ENCODE assay signal across 8 mouse cellular contexts in genomic region chr17:56139355-56139754, GRCm38 (mm10). TPM values are rescaled to one million over a fixed set of nuclear protein-coding genes. Genes with fewer than 3 reads are reported as not detected.
DNase-seq lines count a peak whose midpoint lies in the region; ATAC-seq and TF ChIP-seq lines count a peak whose summit lies in the region.

No protein-coding gene starts in this region.

- WGBS in heart, embryonic 13.5 days: 7% methylated on average over 20 of the region's 21 CpGs
- WGBS in embryonic facial prominence, embryonic 15.5 days: 8% methylated on average over 21 of the region's 21 CpGs
- WGBS in liver, embryonic 11.5 days: 9% methylated on average over 17 of the region's 21 CpGs

- peak overlapping the region; percentile 98 for H3K4me2 ChIP-seq in heart, embryonic 13.5 days
- H3K4me2 ChIP-seq in embryonic facial prominence, embryonic 15.5 days (replicated peaks): peak overlapping the region; percentile 98
- peak overlapping the region; percentile 99 for H3K4me2 ChIP-seq in liver, embryonic 11.5 days

- no peak for TF ChIP-seq CTCF in ES-Bruce4 (IDR thresholded peaks at IDR 0.05; ENCODE audit: low read depth, low read length)

- intact Hi-C loops in heart, postnatal 36 days (cut with DNase I): no loop called here

- no peaks in the 10 kb centered on the region for H3K36me3 ChIP-seq in heart, embryonic 13.5 days
- no peaks in the 10 kb centered on the region for H3K36me3 ChIP-seq in ES-Bruce4 (ENCODE audit: control insufficient read depth, insufficient read depth, low read length, poor library complexity, severe bottlenecking)
- H3K36me3 ChIP-seq in embryonic facial prominence, embryonic 15.5 days: no peaks in the 10 kb centered on the region
- H3K36me3 ChIP-seq in liver, embryonic 11.5 days (ENCODE audit: control insufficient read depth, insufficient read depth, low read length): no peaks in the 10 kb centered on the region

- H3K4me1 ChIP-seq in heart, embryonic 13.5 days: peaks cover 33% of the 10 kb centered on the region
- no peaks in the 10 kb centered on the region for H3K4me1 ChIP-seq in ES-Bruce4 (ENCODE audit: control insufficient read depth, insufficient read depth, low read length)
- peaks cover 34% of the 10 kb centered on the region for H3K4me1 ChIP-seq in embryonic facial prominence, embryonic 15.5 days
- H3K4me1 ChIP-seq in liver, embryonic 11.5 days (replicated peaks; ENCODE audit: control insufficient read depth, insufficient read depth, low read length): peaks cover 28% of the 10 kb centered on the region

- H3K27ac ChIP-seq in heart, embryonic 13.5 days (replicated peaks): no peak overlapping the region
- H3K27ac ChIP-seq in ES-Bruce4 (ENCODE audit: insufficient read depth, low read length): no peak overlapping the region
- H3K27ac ChIP-seq in embryonic facial prominence, embryonic 15.5 days (replicated peaks): no peak overlapping the region
- no peak overlapping the region for H3K27ac ChIP-seq in liver, embryonic 11.5 days (ENCODE audit: low read depth, low read length)

- ATAC-seq in heart, embryonic 13.5 days (ENCODE audit: extremely low read depth, insufficient number of reproducible peaks, low FRiP score, low TSS enrichment): no peak
- ATAC-seq in embryonic facial prominence, embryonic 15.5 days (ENCODE audit: insufficient number of reproducible peaks, low FRiP score, low TSS enrichment, low read depth): no peak
- ATAC-seq in liver, embryonic 11.5 days (replicated peaks; ENCODE audit: low FRiP score): no peak; the same call in 1 of the 2 replicates
- ATAC-seq in monocyte, adult 5-6 weeks (replicated peaks; ENCODE audit: insufficient number of reproducible peaks, low FRiP score, low TSS enrichment, poor library complexity, severe bottlenecking): no peak

- no peak for TF ChIP-seq EP300 in ES-Bruce4 (IDR thresholded peaks at IDR 0.05; ENCODE audit: insufficient read depth, low read depth, low read length)

- TF ChIP-seq POLR2A in ES-Bruce4 (IDR thresholded peaks at IDR 0.05; ENCODE audit: insufficient read depth, low read length): no peak

- peak overlapping the region; percentile 66 for H3K4me3 ChIP-seq in heart, embryonic 13.5 days
- peak overlapping the region; percentile 75; the same call in 1 of the 2 replicates for H3K4me3 ChIP-seq in ES-Bruce4 (ENCODE audit: low read depth, low read length)
- H3K4me3 ChIP-seq in embryonic facial prominence, embryonic 15.5 days (replicated peaks): peak overlapping the region; percentile 72
- H3K4me3 ChIP-seq in liver, embryonic 11.5 days (ENCODE audit: low read depth, low read length): peak overlapping the region; percentile 70

- peaks cover 86% of the 10 kb centered on the region for H3K27me3 ChIP-seq in heart, embryonic 13.5 days (replicated peaks)
- H3K27me3 ChIP-seq in ES-Bruce4 (ENCODE audit: control insufficient read depth, insufficient read depth, low read length, poor library complexity, severe bottlenecking): no peaks in the 10 kb centered on the region
- H3K27me3 ChIP-seq in embryonic facial prominence, embryonic 15.5 days: peaks cover 56% of the 10 kb centered on the region
- H3K27me3 ChIP-seq in liver, embryonic 11.5 days (replicated peaks; ENCODE audit: control insufficient read depth, insufficient read depth, low read length): peaks cover 60% of the 10 kb centered on the region

- DNase-seq in heart, postnatal 36 days: no peak
- no peak for DNase-seq in liver, embryonic 11.5 days (ENCODE audit: low spot score)
- DNase-seq in layer of hippocampus, adult 8-10 months (ENCODE audit: low spot score in 2 of 2): no peak
- DNase-seq in frontal cortex, postnatal 36 days (ENCODE audit: low spot score in 2 of 2): no peak

- peak overlapping the region; percentile 75 for H3K9ac ChIP-seq in heart, embryonic 13.5 days
- peak overlapping the region; percentile 25; the same call in 1 of the 2 replicates for H3K9ac ChIP-seq in ES-Bruce4 (ENCODE audit: low read depth, poor library complexity, severe bottlenecking)
- 0 out of 2 replicates have a peak overlapping the region, but pooled peaks have one; percentile 9 for H3K9ac ChIP-seq in embryonic facial prominence, embryonic 15.5 days
- H3K9ac ChIP-seq in liver, embryonic 11.5 days (ENCODE audit: low read depth, low read length): peak overlapping the region; percentile 52

- H3K9me3 ChIP-seq in heart, embryonic 13.5 days: no peaks in the 10 kb centered on the region
- no peaks in the 10 kb centered on the region for H3K9me3 ChIP-seq in ES-Bruce4 (replicated peaks; ENCODE audit: control insufficient read depth, insufficient read depth, low read length, poor library complexity, severe bottlenecking)
- H3K9me3 ChIP-seq in embryonic facial prominence, embryonic 15.5 days (replicated peaks): no peaks in the 10 kb centered on the region
- H3K9me3 ChIP-seq in liver, embryonic 11.5 days (ENCODE audit: control insufficient read depth, low read length): no peaks in the 10 kb centered on the region

RNA-seq across cellular contexts. Expression of gene Sema6b, which starts 0.8 kb away (rescaled TPM):
- polyA plus RNA-seq in heart, embryonic 13.5 days (2015; fragmentation: Nextera tagmentation; extraction: Ambion mirVana): 0.55 and 0.59 TPM in 2 replicates
- total RNA-seq in heart, postnatal 36 days (2021): 10 to 100 TPM in 1 of 2 experiments, 1 to 10 TPM in 1; 7.5 to 10.2 TPM
- polyA plus RNA-seq in ES-Bruce4 (2011; ENCODE audit: insufficient read depth, insufficient read length, low read depth, missing spikeins): 2.1 and 2.5 TPM in 2 replicates
- polyA plus RNA-seq in embryonic facial prominence, embryonic 15.5 days (2015; fragmentation: Nextera tagmentation; extraction: Ambion mirVana): 4.2 and 4.6 TPM in 2 replicates
- 1.4 and 1.5 TPM in 2 replicates for polyA plus RNA-seq in liver, embryonic 11.5 days (2014; fragmentation: Nextera tagmentation; extraction: Ambion mirVana)
- 0.53 to 1.2 TPM (median 0.87 TPM) in 3 replicates for total RNA-seq in monocyte, adult 5-6 weeks (2017)
- 100 to 1,000 TPM; 116 to 118 (median 117) TPM for total RNA-seq in layer of hippocampus, adult 8-10 months (2022)

RNA-seq across cellular contexts. Expression of gene Lrg1, which starts 17.6 kb away (rescaled TPM):
- 0.27 TPM in 1 of 2 replicates, not detected in the other for polyA plus RNA-seq in heart, embryonic 13.5 days (2015; fragmentation: Nextera tagmentation; extraction: Ambion mirVana)
- total RNA-seq in heart, postnatal 36 days (2021): 10 to 100 TPM; 56.1 to 73.6 TPM
- not detected in 2 replicates for polyA plus RNA-seq in ES-Bruce4 (2011; ENCODE audit: insufficient read depth, insufficient read length, low read depth, missing spikeins)
- 1.4 and 1.8 TPM in 2 replicates for polyA plus RNA-seq in embryonic facial prominence, embryonic 15.5 days (2015; fragmentation: Nextera tagmentation; extraction: Ambion mirVana)
- 0.23 and 0.34 TPM in 2 replicates for polyA plus RNA-seq in liver, embryonic 11.5 days (2014; fragmentation: Nextera tagmentation; extraction: Ambion mirVana)
- total RNA-seq in monocyte, adult 5-6 weeks (2017): not detected in 3 replicates
- total RNA-seq in layer of hippocampus, adult 8-10 months (2022): 1 to 10 TPM in 1 of 4 experiments, under 1 TPM in 3; 0.55 to 1.1 (median 0.74) TPM

RNA-seq across cellular contexts. Expression of gene Plin5, which starts 22.0 kb away (rescaled TPM):
- 0.19 and 0.47 TPM in 2 replicates for polyA plus RNA-seq in heart, embryonic 13.5 days (2015; fragmentation: Nextera tagmentation; extraction: Ambion mirVana)
- total RNA-seq in heart, postnatal 36 days (2021): 100 to 1,000 TPM; 171 to 183 TPM
- 0.90 and 1.0 TPM in 2 replicates for polyA plus RNA-seq in ES-Bruce4 (2011; ENCODE audit: insufficient read depth, insufficient read length, low read depth, missing spikeins)
- polyA plus RNA-seq in embryonic facial prominence, embryonic 15.5 days (2015; fragmentation: Nextera tagmentation; extraction: Ambion mirVana): 0.72 and 1.2 TPM in 2 replicates
- 0.43 and 0.68 TPM in 2 replicates for polyA plus RNA-seq in liver, embryonic 11.5 days (2014; fragmentation: Nextera tagmentation; extraction: Ambion mirVana)
- not detected in 3 replicates for total RNA-seq in monocyte, adult 5-6 weeks (2017)
- under 1 TPM; 0.53 to 0.80 (median 0.66) TPM for total RNA-seq in layer of hippocampus, adult 8-10 months (2022)

RNA-seq across cellular contexts. Expression of gene Tnfaip8l1, which starts 22.9 kb away (rescaled TPM):
- 6.5 and 6.9 TPM in 2 replicates for polyA plus RNA-seq in heart, embryonic 13.5 days (2015; fragmentation: Nextera tagmentation; extraction: Ambion mirVana)
- 1 to 10 TPM; 1.9 to 2.8 TPM for total RNA-seq in heart, postnatal 36 days (2021)
- 1.8 and 2.5 TPM in 2 replicates for polyA plus RNA-seq in ES-Bruce4 (2011; ENCODE audit: insufficient read depth, insufficient read length, low read depth, missing spikeins)
- 13.9 and 14.5 TPM in 2 replicates for polyA plus RNA-seq in embryonic facial prominence, embryonic 15.5 days (2015; fragmentation: Nextera tagmentation; extraction: Ambion mirVana)
- polyA plus RNA-seq in liver, embryonic 11.5 days (2014; fragmentation: Nextera tagmentation; extraction: Ambion mirVana): 6.8 and 7.5 TPM in 2 replicates
- total RNA-seq in monocyte, adult 5-6 weeks (2017): 0.39 to 0.43 TPM in 2 of 3 replicates, not detected in the other
- total RNA-seq in layer of hippocampus, adult 8-10 months (2022): 1 to 10 TPM; 5.3 to 6.4 (median 5.9) TPM

RNA-seq across cellular contexts. Expression of gene Plin4, which starts 29.8 kb away (rescaled TPM):
- 0.05 and 0.07 TPM in 2 replicates for polyA plus RNA-seq in heart, embryonic 13.5 days (2015; fragmentation: Nextera tagmentation; extraction: Ambion mirVana)
- 100 to 1,000 TPM; 157 to 172 TPM for total RNA-seq in heart, postnatal 36 days (2021)
- polyA plus RNA-seq in ES-Bruce4 (2011; ENCODE audit: insufficient read depth, insufficient read length, low read depth, missing spikeins): 0.21 and 0.35 TPM in 2 replicates
- 0.08 TPM in 1 of 2 replicates, not detected in the other for polyA plus RNA-seq in embryonic facial prominence, embryonic 15.5 days (2015; fragmentation: Nextera tagmentation; extraction: Ambion mirVana)
- 0.14 TPM in 1 of 2 replicates, not detected in the other for polyA plus RNA-seq in liver, embryonic 11.5 days (2014; fragmentation: Nextera tagmentation; extraction: Ambion mirVana)
- not detected in 3 replicates for total RNA-seq in monocyte, adult 5-6 weeks (2017)
- total RNA-seq in layer of hippocampus, adult 8-10 months (2022): 10 to 100 TPM in 2 of 4 experiments, 1 to 10 TPM in 2; 7.7 to 20.5 (median 12.2) TPM

Comparison
In these comparisons a context has a peak if more than half of its experiments do, and no peak if none do; other contexts are left out.
1. H3K9ac ChIP-seq: peak in every context shown above with its lines; median percentile 75 in heart, embryonic 13.5 days; 52 in liver, embryonic 11.5 days; 25 in ES-Bruce4; 9 in embryonic facial prominence, embryonic 15.5 days.